Comparison of ENCODE assay signal across 1 mouse cellular context in genomic region chr5:25541661-25542060, GRCm38 (mm10).
TF ChIP-seq lines count a peak whose summit lies in the region.

No protein-coding gene starts in this region.

TF ChIP-seq in ES-E14, 5 proteins besides CTCF, POLR2A, EP300 and RAD21 (continued from another document):
- no peak for TF ChIP-seq MAFK (IDR thresholded peaks at IDR 0.05; ENCODE audit: insufficient read depth, low read depth, low read length)
- TF ChIP-seq ZNF384 (IDR thresholded peaks at IDR 0.05; ENCODE audit: low read depth, low read length), result 0 out of 2 replicates have a peak, but pooled peaks have one; percentile 9
